Mouse (Mus musculus): ENCODE measurements around the gene Ak2. TPM values are rescaled to one million over a fixed set of nuclear protein-coding genes. Genes with fewer than 3 reads are reported as not detected.

Ak2 gene
- polyA plus RNA-seq, 1 experiment from 2014 or later: 57.1 TPM

DNA sequence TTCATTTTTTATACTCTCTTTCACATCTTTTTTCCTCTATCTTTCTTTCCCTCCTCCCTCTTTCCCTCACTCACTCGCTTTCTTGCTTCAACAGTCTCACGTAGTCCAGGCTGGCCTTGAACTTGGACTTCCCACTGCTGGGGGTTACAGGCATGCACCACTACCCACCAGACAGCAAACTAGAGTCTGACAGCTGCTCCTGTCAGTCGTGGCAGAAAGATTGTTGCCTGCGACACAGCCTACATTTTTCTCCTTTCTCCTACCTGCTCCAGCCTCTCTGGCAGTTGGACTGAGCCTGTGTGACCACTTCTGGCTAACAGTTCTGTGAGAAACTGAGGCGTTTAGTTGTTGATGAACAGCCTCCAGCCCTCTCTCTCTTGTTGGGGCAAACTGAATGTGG lies 63.8 kb downstream of the Ak2 start:
- Histone ChIP-seq H3K36me3 (ENCODE audit: control insufficient read depth, insufficient read depth, low read length) (no peaks in the 10 kb centered on the region), H3K27ac (ENCODE audit: low read depth, low read length) (no peak overlapping the region), H3K4me3 (ENCODE audit: low read depth, low read length) (no peak overlapping the region), H3K9me3 (ENCODE audit: control insufficient read depth, low read length) (no peaks in the 10 kb centered on the region), H3K27me3 (ENCODE audit: control insufficient read depth, insufficient read depth, low read length) (no peaks in the 10 kb centered on the region), H3K9ac (replicated peaks; ENCODE audit: low read depth, low read length) (no peak overlapping the region), H3K4me2 (ENCODE audit: low read depth, low read length) (no peak overlapping the region), H3K4me1 (ENCODE audit: control insufficient read depth, insufficient read depth, low read length) (peaks cover 10% of the 10 kb centered on the region)
- WGBS: 94% methylated on average over 5 of the region's 5 CpGs
- no peak for ATAC-seq (ENCODE audit: low read depth)

DNA sequence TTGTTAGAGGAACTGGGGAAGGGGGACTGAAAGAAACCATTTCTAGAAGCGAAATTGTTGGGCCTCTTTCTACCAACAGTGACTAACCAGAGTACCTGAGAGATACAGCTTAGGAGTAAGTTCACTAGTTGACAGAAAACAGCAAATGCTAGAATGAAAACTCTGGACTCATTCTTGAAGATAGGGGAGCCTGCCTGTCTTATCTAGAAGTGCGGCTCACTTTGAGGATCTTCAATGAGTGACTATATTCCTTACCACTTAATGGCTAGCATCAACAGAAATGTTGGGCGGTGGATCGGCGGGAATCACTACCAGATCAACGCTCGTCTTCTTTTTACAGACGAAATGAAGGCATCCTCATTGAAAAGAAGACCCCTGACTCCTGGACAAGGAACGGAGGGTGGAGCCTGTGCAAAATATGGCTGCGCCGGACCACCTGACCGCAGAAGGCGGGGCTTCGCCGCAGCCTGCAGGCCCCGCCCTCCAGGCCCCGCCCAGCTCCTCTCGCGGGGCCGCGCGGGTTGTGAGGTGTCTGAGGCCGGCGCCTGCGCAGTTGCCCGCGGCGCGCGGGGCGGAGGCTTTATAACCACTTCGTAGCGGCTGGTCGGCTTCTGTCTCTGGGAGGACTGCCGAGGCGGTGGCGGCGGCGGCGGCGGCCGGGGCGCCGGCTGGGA lies 65.9 kb downstream of the Ak2 start:
- no peaks in the 10 kb centered on the region for H3K36me3 ChIP-seq (ENCODE audit: control insufficient read depth, insufficient read depth, low read length)
- H3K4me3 ChIP-seq (ENCODE audit: low read depth, low read length): peak overlapping the region; percentile 90
- peak; percentile 95 for ATAC-seq (ENCODE audit: low read depth)
- peak overlapping the region; percentile 96 for H3K9ac ChIP-seq (replicated peaks; ENCODE audit: low read depth, low read length)
- no peaks in the 10 kb centered on the region for H3K27me3 ChIP-seq (ENCODE audit: control insufficient read depth, insufficient read depth, low read length)
- H3K4me1 ChIP-seq (ENCODE audit: control insufficient read depth, insufficient read depth, low read length): peaks cover 13% of the 10 kb centered on the region
- peak overlapping the region; percentile 68 for H3K4me2 ChIP-seq (ENCODE audit: low read depth, low read length)
- peak overlapping the region; percentile 94 for H3K27ac ChIP-seq (ENCODE audit: low read depth, low read length)
- WGBS: 4% methylated on average over 42 of the region's 44 CpGs
- H3K9me3 ChIP-seq (ENCODE audit: control insufficient read depth, low read length): no peaks in the 10 kb centered on the region

DNA sequence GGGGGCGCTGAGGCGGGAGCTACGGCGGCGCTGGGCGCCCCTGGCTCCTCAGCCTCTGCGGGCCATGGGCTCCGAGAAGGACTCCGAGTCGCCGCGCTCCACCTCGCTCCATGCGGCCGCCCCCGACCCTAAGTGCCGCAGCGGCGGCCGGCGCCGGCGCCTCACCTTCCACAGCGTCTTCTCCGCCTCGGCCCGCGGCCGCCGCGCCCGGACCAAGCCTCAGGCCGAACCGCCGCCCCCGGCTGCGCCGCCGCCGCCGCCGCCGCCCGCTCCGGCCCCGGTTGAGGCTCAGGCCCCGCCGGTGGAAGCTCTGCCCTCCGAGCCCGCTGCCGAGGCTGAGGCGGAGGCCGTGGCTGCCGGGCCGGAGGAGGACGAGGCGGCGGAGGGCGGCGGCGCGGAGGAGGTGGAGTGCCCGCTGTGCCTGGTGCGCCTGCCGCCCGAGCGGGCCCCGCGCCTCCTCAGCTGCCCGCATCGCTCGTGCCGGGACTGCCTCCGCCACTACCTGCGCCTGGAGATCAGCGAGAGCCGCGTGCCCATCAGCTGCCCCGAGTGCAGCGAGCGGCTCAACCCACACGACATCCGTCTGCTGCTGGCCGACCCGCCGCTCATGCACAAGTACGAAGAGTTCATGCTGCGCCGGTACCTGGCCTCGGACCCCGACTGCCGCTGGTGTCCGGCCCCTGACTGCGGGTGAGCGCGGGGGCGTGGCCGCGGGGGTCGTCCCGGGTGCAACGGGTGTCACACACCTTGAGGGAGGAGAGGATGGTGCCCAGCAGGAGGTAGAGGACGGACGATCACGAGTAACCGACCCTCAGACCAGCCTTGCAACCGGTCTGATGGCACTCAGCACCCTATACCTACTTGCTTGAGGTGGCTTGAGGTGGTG lies 66.7 kb downstream of the Ak2 start, which contains the start of gene Rnf19b:
Rnf19b (plus strand) TSS at position 65 of the 886 bp plus-strand sequence.
- ATAC-seq (ENCODE audit: low read depth): peak; percentile 68
- WGBS: under 1% methylated on average over 59 of the region's 107 CpGs

DNA sequence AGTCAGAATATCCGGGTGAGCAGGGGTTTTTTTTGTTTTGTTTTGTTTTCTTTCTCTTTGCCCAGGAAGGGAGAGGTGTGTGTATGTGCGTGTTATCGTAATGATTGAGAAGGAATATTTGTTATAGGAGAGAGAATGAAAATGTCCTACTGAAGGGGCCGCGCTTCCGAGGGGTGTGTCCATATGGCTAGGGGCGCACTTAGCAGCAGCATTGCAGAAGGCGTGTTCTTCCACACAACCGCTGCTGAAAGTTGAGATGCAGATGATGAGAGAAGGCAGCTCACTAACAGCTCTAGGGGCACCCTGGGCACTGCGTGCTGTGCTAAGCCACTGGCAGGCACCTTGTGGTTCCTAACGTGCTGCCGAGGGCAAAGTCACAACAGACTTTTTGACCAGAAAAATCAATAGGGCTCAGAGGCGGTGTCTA lies 67.4 kb downstream of the Ak2 start:
- Histone ChIP-seq H3K27ac (ENCODE audit: low read depth, low read length) (no peak overlapping the region), H3K9me3 (ENCODE audit: control insufficient read depth, low read length) (no peaks in the 10 kb centered on the region), H3K4me3 (ENCODE audit: low read depth, low read length) (peak overlapping the region; percentile 90), H3K9ac (replicated peaks; ENCODE audit: low read depth, low read length) (peak overlapping the region; percentile 96), H3K36me3 (ENCODE audit: control insufficient read depth, insufficient read depth, low read length) (no peaks in the 10 kb centered on the region), H3K27me3 (ENCODE audit: control insufficient read depth, insufficient read depth, low read length) (no peaks in the 10 kb centered on the region), H3K4me1 (ENCODE audit: control insufficient read depth, insufficient read depth, low read length) (peaks cover 13% of the 10 kb centered on the region), H3K4me2 (ENCODE audit: low read depth, low read length) (peak overlapping the region; percentile 68)
- 2% methylated on average over 13 of the region's 13 CpGs for WGBS
- ATAC-seq (ENCODE audit: low read depth): no peak

More for the DNA sequence above, 66.7 kb downstream of the Ak2 start, which contains the start of gene Rnf19b:
- no peaks in the 10 kb centered on the region for H3K9me3 ChIP-seq (ENCODE audit: control insufficient read depth, low read length)
- H3K4me2 ChIP-seq (ENCODE audit: low read depth, low read length): peak within 1 kb of the TSS; percentile 68
- peaks cover 13% of the 10 kb centered on the region for H3K4me1 ChIP-seq (ENCODE audit: control insufficient read depth, insufficient read depth, low read length)
- peak within 1 kb of the TSS; percentile 90 for H3K4me3 ChIP-seq (ENCODE audit: low read depth, low read length)
- peak within 1 kb of the TSS; percentile 94 for H3K27ac ChIP-seq (ENCODE audit: low read depth, low read length)
- no peaks in the 10 kb centered on the region for H3K27me3 ChIP-seq (ENCODE audit: control insufficient read depth, insufficient read depth, low read length)
- no peaks in the 10 kb centered on the region for H3K36me3 ChIP-seq (ENCODE audit: control insufficient read depth, insufficient read depth, low read length)
- H3K9ac ChIP-seq (replicated peaks; ENCODE audit: low read depth, low read length): peak within 1 kb of the TSS; percentile 96

DNA sequence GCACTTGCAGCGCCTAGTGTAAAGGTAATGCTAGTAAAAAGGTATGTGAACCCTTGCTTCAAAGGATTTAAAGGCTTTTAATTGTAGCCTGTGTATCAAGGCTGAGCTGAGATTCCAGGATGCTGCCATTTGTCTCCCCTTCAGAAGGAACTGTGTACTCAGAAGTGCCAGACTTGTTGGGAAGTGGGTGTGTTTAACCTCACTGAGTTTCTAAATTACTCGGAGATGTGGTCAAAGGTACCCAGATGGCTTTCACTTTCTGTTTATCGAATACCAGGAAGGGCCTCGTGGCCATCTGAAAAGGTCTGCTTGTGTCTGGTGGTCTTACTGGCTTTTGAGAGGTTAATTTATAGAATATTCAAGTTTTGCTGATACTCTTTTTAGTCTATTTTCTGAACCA lies 68.2 kb downstream of the Ak2 start:
- 65% methylated on average over 4 of the region's 4 CpGs for WGBS
- no peak overlapping the region for H3K9ac ChIP-seq (replicated peaks; ENCODE audit: low read depth, low read length)

More for the DNA sequence above, 68.2 kb downstream of the Ak2 start:
- peak overlapping the region; percentile 90 for H3K4me3 ChIP-seq (ENCODE audit: low read depth, low read length)
- peak overlapping the region; percentile 68 for H3K4me2 ChIP-seq (ENCODE audit: low read depth, low read length)
- peaks cover 13% of the 10 kb centered on the region for H3K4me1 ChIP-seq (ENCODE audit: control insufficient read depth, insufficient read depth, low read length)
- no peaks in the 10 kb centered on the region for H3K36me3 ChIP-seq (ENCODE audit: control insufficient read depth, insufficient read depth, low read length)
- ATAC-seq (ENCODE audit: low read depth): no peak
- no peaks in the 10 kb centered on the region for H3K9me3 ChIP-seq (ENCODE audit: control insufficient read depth, low read length)
- H3K27ac ChIP-seq (ENCODE audit: low read depth, low read length): no peak overlapping the region
- H3K27me3 ChIP-seq (ENCODE audit: control insufficient read depth, insufficient read depth, low read length): no peaks in the 10 kb centered on the region

Other genes with a start within 250 kb of the Ak2 start
- gene A3galt2, start 236.6 kb upstream of the Ak2 start, polyA plus RNA-seq (2014; fragmentation: Nextera tagmentation; extraction: Ambion mirVana): 0.45 and 0.51 TPM in 2 replicates
- gene Zfp362, start 185.9 kb upstream of the Ak2 start, polyA plus RNA-seq (2014; fragmentation: Nextera tagmentation; extraction: Ambion mirVana): 26.2 and 33.1 TPM in 2 replicates
- 28.8 and 31.1 TPM in 2 replicates for gene Trim62, start 108.4 kb upstream of the Ak2 start, polyA plus RNA-seq (2014; fragmentation: Nextera tagmentation; extraction: Ambion mirVana)
- 19.5 and 19.9 TPM in 2 replicates for gene Azin2, start 29.5 kb upstream of the Ak2 start, polyA plus RNA-seq (2014; fragmentation: Nextera tagmentation; extraction: Ambion mirVana)
- gene Rnf19b, start 66.3 kb downstream of the Ak2 start, polyA plus RNA-seq (2014; fragmentation: Nextera tagmentation; extraction: Ambion mirVana): 36.3 and 37.3 TPM in 2 replicates
- 0.32 TPM in 1 of 2 replicates, not detected in the other for gene Tmem54, start 113.6 kb downstream of the Ak2 start, polyA plus RNA-seq (2014; fragmentation: Nextera tagmentation; extraction: Ambion mirVana)
- gene Hpca, start 130.1 kb downstream of the Ak2 start, polyA plus RNA-seq (2014; fragmentation: Nextera tagmentation; extraction: Ambion mirVana): 41.5 and 56.4 TPM in 2 replicates
- gene Fndc5, start 145.0 kb downstream of the Ak2 start, polyA plus RNA-seq (2014; fragmentation: Nextera tagmentation; extraction: Ambion mirVana): 27.4 and 32.4 TPM in 2 replicates
- 18.3 and 19.8 TPM in 2 replicates for gene S100pbp, start 197.8 kb downstream of the Ak2 start, polyA plus RNA-seq (2014; fragmentation: Nextera tagmentation; extraction: Ambion mirVana)
- 130 and 134 TPM in 2 replicates for gene Yars, start 197.8 kb downstream of the Ak2 start, polyA plus RNA-seq (2014; fragmentation: Nextera tagmentation; extraction: Ambion mirVana)

Measured in neural tube, embryonic 14.5 days (tissue).